Mouse (Mus musculus) liver, postnatal 0 days (tissue): ENCODE measurements at regions not wholly inside any gene's neighbourhood (a gene's known extent, or its start where the extent isn't known, plus 50 kb on each side); places are given as distances from the start of the nearest gene placed in this dataset.

Experiments
- ATAC-seq: fragments of 200-750 bp; cut with Nextera tagmentation; 2 replicates; pipeline ENCODE4 v1.8.0; 2017; ENCODE audit warnings: mild to moderate bottlenecking, moderate library complexity
- DNase-seq: peaks from one replicate; pipeline ENCODE4 v3.0.0-alpha.2; 2016
- H3K27ac ChIP-seq: fragments of 300-500 bp; sonication (generic); 2 replicates; pipeline ENCODE4 v1.5.1; 2014; ENCODE audit warnings: antibody characterized with exemption, moderate library complexity, mild to moderate bottlenecking, low read depth
- H3K27me3 ChIP-seq: fragments of 300-500 bp; sonication (generic); 2 replicates; pipeline ENCODE4 v1.6.1; 2014; ENCODE audit warnings: low read length, control low read depth, mixed read lengths; ENCODE audit not compliant: insufficient read depth
- H3K36me3 ChIP-seq: fragments of 300-500 bp; sonication (generic); replicated peaks from 2 replicates; pipeline ENCODE4 v1.6.1; 2014; ENCODE audit warnings: mild to moderate bottlenecking, control low read depth, low read length, moderate library complexity, mixed read lengths; ENCODE audit not compliant: insufficient read depth
- H3K4me1 ChIP-seq: fragments of 300-500 bp; sonication (generic); 2 replicates; pipeline ENCODE4 v1.6.1; 2014; ENCODE audit warnings: antibody characterized with exemption, mild to moderate bottlenecking, control low read depth; ENCODE audit not compliant: insufficient read depth
- H3K4me2 ChIP-seq: fragments of 300-500 bp; sonication (generic); 2 replicates; pipeline ENCODE4 v1.6.1; 2014; ENCODE audit warnings: low read depth, mild to moderate bottlenecking, low read length, moderate library complexity, mixed read lengths
- H3K4me3 ChIP-seq: fragments of 300-500 bp; sonication (generic); 2 replicates; pipeline ENCODE4 v1.5.1; 2014; ENCODE audit warnings: low read depth, low read length
- H3K9ac ChIP-seq: fragments of 300-500 bp; sonication (generic); replicated peaks from 2 replicates; pipeline ENCODE4 v1.6.1; 2014; ENCODE audit warnings: mild to moderate bottlenecking, moderate library complexity
- H3K9me3 ChIP-seq: fragments of 300-500 bp; sonication (generic); 2 replicates; pipeline ENCODE4 v1.6.1; 2016; ENCODE audit warnings: mild to moderate bottlenecking, control low read depth, low read length, mixed read lengths
- CTCF ChIP-seq: sonication (generic); IDR thresholded peaks from 2 replicates; pipeline ENCODE4 v1.5.1; 2016; ENCODE audit warnings: antibody characterized with exemption, low read depth
- EP300 ChIP-seq: IDR thresholded peaks from 2 replicates; pipeline ENCODE4 v1.6.1; 2016; ENCODE audit warnings: antibody characterized with exemption, low read depth, mild to moderate bottlenecking
- WGBS: fragments of 180-500 bp; shearing (Covaris S2); extraction: QIAGEN DNeasy Blood & Tissue Kit; methylation state at CpG from one replicate; pipeline ENCODE4 v1.1.7; 2014; ENCODE audit not compliant: insufficient replicate concordance; 5-methylcytosine and 5-hydroxymethylcytosine counted together

GRCm38 (mm10) chr14:73931095-73931494 lies 270.1 kb downstream of the Gm21750 start:
- no peak overlapping the region for H3K4me3 ChIP-seq
- H3K27me3 ChIP-seq = no peaks in the 10 kb centered on the region
- DNase-seq (no peak), ATAC-seq (no peak)
- no peak overlapping the region for H3K4me2 ChIP-seq
- 39% methylated on average over 2 of the region's 2 CpGs for WGBS
- no peak overlapping the region for H3K9ac ChIP-seq
- H3K36me3 ChIP-seq = no peaks in the 10 kb centered on the region
- H3K4me1 ChIP-seq = no peaks in the 10 kb centered on the region
- H3K27ac ChIP-seq = no peak overlapping the region
- no peaks in the 10 kb centered on the region for H3K9me3 ChIP-seq
- TF ChIP-seq EP300 (no peak), CTCF (no peak)

GRCm38 (mm10) chr14:73947316-73947715 lies 286.3 kb downstream of the Gm21750 start:
- Histone ChIP-seq H3K9me3 (no peaks in the 10 kb centered on the region), H3K27me3 (no peaks in the 10 kb centered on the region), H3K4me3 (no peak overlapping the region), H3K4me2 (no peak overlapping the region), H3K27ac (no peak overlapping the region), H3K36me3 (no peaks in the 10 kb centered on the region), H3K4me1 (no peaks in the 10 kb centered on the region), H3K9ac (no peak overlapping the region)
- ATAC-seq (no peak), DNase-seq (no peak)
- no peak for TF ChIP-seq EP300
- TF ChIP-seq CTCF = no peak
- WGBS = 70% methylated on average over 2 of the region's 2 CpGs

DNA sequence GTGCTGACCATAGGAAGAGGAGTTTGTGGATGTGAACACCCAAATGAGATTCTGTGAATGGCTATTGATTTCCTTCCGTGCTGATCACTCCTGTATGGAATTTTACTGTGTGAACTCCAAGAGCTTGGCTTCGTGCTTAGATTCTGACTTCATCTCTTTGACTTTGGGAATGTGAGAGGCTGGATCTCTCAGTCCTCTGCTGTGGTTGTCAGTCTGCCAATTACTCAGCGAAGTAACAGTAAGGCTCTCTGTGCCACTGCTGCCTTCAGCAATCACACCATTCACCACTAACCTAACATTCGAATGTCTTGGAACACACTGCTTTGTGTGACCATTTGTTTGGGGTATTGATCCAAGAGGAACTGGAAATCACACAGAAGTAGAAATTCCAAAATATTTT lies 291.5 kb downstream of the Gm21750 start:
- H3K36me3 ChIP-seq = no peaks in the 10 kb centered on the region
- H3K9ac ChIP-seq = no peak overlapping the region
- H3K4me2 ChIP-seq = no peak overlapping the region
- TF ChIP-seq EP300 (no peak), CTCF (no peak)
- H3K4me3 ChIP-seq = no peak overlapping the region
- no peak for DNase-seq
- ATAC-seq = no peak
- no peak overlapping the region for H3K27ac ChIP-seq
- no peaks in the 10 kb centered on the region for H3K4me1 ChIP-seq
- WGBS = 70% methylated on average over 4 of the region's 4 CpGs
- no peaks in the 10 kb centered on the region for H3K9me3 ChIP-seq
- no peaks in the 10 kb centered on the region for H3K27me3 ChIP-seq

GRCm38 (mm10) chr14:73978694-73979093 lies 317.7 kb downstream of the Gm21750 start:
- DNase-seq = no peak
- H3K4me1 ChIP-seq = no peaks in the 10 kb centered on the region
- WGBS = 25% methylated on average over 1 of the region's 1 CpGs
- H3K9ac ChIP-seq = no peak overlapping the region
- ATAC-seq = no peak
- TF ChIP-seq CTCF (no peak), EP300 (no peak)
- H3K4me3 ChIP-seq = no peak overlapping the region
- no peak overlapping the region for H3K27ac ChIP-seq
- H3K9me3 ChIP-seq = no peaks in the 10 kb centered on the region
- no peak overlapping the region for H3K4me2 ChIP-seq
- no peaks in the 10 kb centered on the region for H3K36me3 ChIP-seq
- H3K27me3 ChIP-seq = no peaks in the 10 kb centered on the region

- Histone ChIP-seq H3K36me3 (no peaks in the 10 kb centered on the region), H3K27me3 (no peaks in the 10 kb centered on the region), H3K27ac (no peak overlapping the region), H3K9ac (no peak overlapping the region), H3K9me3 (no peaks in the 10 kb centered on the region), H3K4me2 (no peak overlapping the region), H3K4me3 (no peak overlapping the region), H3K4me1 (no peaks in the 10 kb centered on the region)
- 75% methylated on average over 4 of the region's 4 CpGs for WGBS
- DNase-seq = no peak
- no peak for TF ChIP-seq CTCF
- no peak for ATAC-seq
Observed at GRCm38 (mm10) chr14:73996229-73996628, 335.2 kb downstream of the Gm21750 start.

GRCm38 (mm10) chr14:73997796-73998195 lies 336.8 kb downstream of the Gm21750 start:
- WGBS = 73% methylated on average over 2 of the region's 2 CpGs
- H3K9me3 ChIP-seq = no peaks in the 10 kb centered on the region
- no peak overlapping the region for H3K9ac ChIP-seq
- no peaks in the 10 kb centered on the region for H3K27me3 ChIP-seq
- no peak for TF ChIP-seq EP300
- TF ChIP-seq CTCF = no peak
- ATAC-seq = no peak
- no peak for DNase-seq
- H3K4me2 ChIP-seq = no peak overlapping the region
- H3K4me3 ChIP-seq = no peak overlapping the region
- no peak overlapping the region for H3K27ac ChIP-seq
- no peaks in the 10 kb centered on the region for H3K4me1 ChIP-seq
- H3K36me3 ChIP-seq = no peaks in the 10 kb centered on the region

DNA sequence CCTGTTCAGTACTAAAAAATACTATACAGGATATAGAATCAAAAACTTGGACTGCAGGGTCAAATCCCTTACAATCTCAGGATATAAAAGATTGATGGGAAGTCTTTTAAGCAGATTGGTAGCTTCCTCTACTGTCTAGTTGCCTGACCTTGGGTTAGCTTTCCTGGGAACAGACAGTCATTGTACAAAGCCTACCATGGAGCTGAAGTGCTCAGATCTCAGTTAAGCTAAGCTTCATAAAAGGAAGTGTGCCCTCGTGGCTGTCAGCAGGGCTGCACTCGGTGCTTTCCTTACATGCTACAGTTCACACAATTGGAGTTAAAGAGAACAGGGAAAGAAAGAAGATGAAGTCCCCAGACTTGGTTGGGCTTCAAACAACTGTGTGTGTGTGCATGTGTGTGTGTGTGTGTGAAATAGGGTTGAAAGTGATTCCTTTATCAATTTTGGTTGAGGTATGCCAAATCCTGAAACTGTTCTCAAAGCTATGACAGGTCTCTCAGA lies 338.4 kb downstream of the Gm21750 start:
- no peak overlapping the region for H3K9ac ChIP-seq
- no peaks in the 10 kb centered on the region for H3K36me3 ChIP-seq
- H3K27me3 ChIP-seq = no peaks in the 10 kb centered on the region
- ATAC-seq (no peak), DNase-seq (no peak)
- H3K4me1 ChIP-seq = no peaks in the 10 kb centered on the region
- H3K9me3 ChIP-seq = no peaks in the 10 kb centered on the region
- TF ChIP-seq EP300 (no peak), CTCF (no peak)
- H3K27ac ChIP-seq = no peak overlapping the region
- no peak overlapping the region for H3K4me2 ChIP-seq
- no peak overlapping the region for H3K4me3 ChIP-seq
- WGBS = 38% methylated on average over 2 of the region's 2 CpGs
